Mouse (Mus musculus) urinary bladder, postnatal 36 days (tissue): ENCODE measurements around the gene Tssk1.

ENCODE experiments used
- DNase-seq, 2 experiments: peaks; one replicate each; pipeline ENCODE4 v3.0.0; 2022; ENCODE audit warnings: low spot score in 2 of 2, mixed read lengths in 1 of 2

Gene Tssk1

GRCm38 (mm10) chr16:17945081-17945831 is 51.2 kb downstream of the Tssk1 start:
- no peak for DNase-seq
